Mouse (Mus musculus) kidney, postnatal 0 days (tissue): ENCODE measurements at regions not wholly inside any gene's neighbourhood (a gene's known extent, or its start where the extent isn't known, plus 50 kb on each side); places are given as distances from the start of the nearest gene placed in this dataset.

ENCODE experiments used
- ATAC-seq: fragments of 200-750 bp; cut with Nextera tagmentation; replicated peaks from 2 replicates; pipeline ENCODE4 v1.8.0; 2017; ENCODE audit warnings: low read depth, moderate number of reproducible peaks, moderate TSS enrichment, moderate library complexity; ENCODE audit not compliant: low FRiP score
- DNase-seq: peaks from one replicate; pipeline ENCODE4 v3.0.0-alpha.2; 2016; ENCODE audit warnings: low spot score
- H3K27ac ChIP-seq: fragments of 300-500 bp; sonication (generic); 2 replicates; pipeline ENCODE4 v1.5.1; 2014; ENCODE audit warnings: mild to moderate bottlenecking
- H3K27me3 ChIP-seq: fragments of 300-500 bp; sonication (generic); 2 replicates; pipeline ENCODE4 v1.6.1; 2014; ENCODE audit warnings: low read length, mixed read lengths; ENCODE audit not compliant: insufficient read depth
- H3K36me3 ChIP-seq: fragments of 300-500 bp; sonication (generic); 2 replicates; pipeline ENCODE4 v1.6.1; 2014; ENCODE audit warnings: low read length, mixed read lengths; ENCODE audit not compliant: insufficient read depth
- H3K4me1 ChIP-seq: fragments of 300-500 bp; sonication (generic); replicated peaks from 2 replicates; pipeline ENCODE4 v1.6.1; 2014; ENCODE audit warnings: antibody characterized with exemption, low read length, mixed read lengths; ENCODE audit not compliant: insufficient read depth
- H3K4me2 ChIP-seq: fragments of 300-500 bp; sonication (generic); 2 replicates; pipeline ENCODE4 v1.6.1; 2014; ENCODE audit warnings: mild to moderate bottlenecking, low read length, moderate library complexity, mixed read lengths
- H3K4me3 ChIP-seq: fragments of 300-500 bp; sonication (generic); replicated peaks from 2 replicates; pipeline ENCODE4 v1.5.1; 2014; ENCODE audit warnings: low read depth, low read length
- H3K9ac ChIP-seq: fragments of 300-500 bp; sonication (generic); 2 replicates; pipeline ENCODE4 v1.6.1; 2014; ENCODE audit warnings: low read depth, low read length
- H3K9me3 ChIP-seq: fragments of 300-500 bp; sonication (generic); replicated peaks from 2 replicates; pipeline ENCODE4 v1.6.1; 2016; ENCODE audit warnings: low read length, inconsistent platforms, mixed read lengths
- CTCF ChIP-seq: IDR thresholded peaks from 2 replicates; pipeline ENCODE4 v1.5.1; 2016; ENCODE audit warnings: antibody characterized with exemption, low read depth, mild to moderate bottlenecking, moderate library complexity
- WGBS: fragments of 180-500 bp; shearing (Covaris S2); extraction: QIAGEN DNeasy Blood & Tissue Kit; methylation state at CpG from one replicate; pipeline ENCODE4 v1.1.7; 2014; 5-methylcytosine and 5-hydroxymethylcytosine counted together

GRCm38 (mm10) chr12:9978494-9979112 lies 391.2 kb upstream of the Nt5c1b start:
- no peak overlapping the region for H3K4me3 ChIP-seq
- no peak overlapping the region for H3K4me2 ChIP-seq
- H3K9me3 ChIP-seq = no peaks in the 10 kb centered on the region
- no peaks in the 10 kb centered on the region for H3K27me3 ChIP-seq
- H3K27ac ChIP-seq = no peak overlapping the region
- H3K36me3 ChIP-seq = no peaks in the 10 kb centered on the region
- no peaks in the 10 kb centered on the region for H3K4me1 ChIP-seq
- 75% methylated on average over 3 of the region's 3 CpGs for WGBS
- ATAC-seq (no peak), DNase-seq (no peak)
- TF ChIP-seq CTCF = no peak
- no peak overlapping the region for H3K9ac ChIP-seq

DNA sequence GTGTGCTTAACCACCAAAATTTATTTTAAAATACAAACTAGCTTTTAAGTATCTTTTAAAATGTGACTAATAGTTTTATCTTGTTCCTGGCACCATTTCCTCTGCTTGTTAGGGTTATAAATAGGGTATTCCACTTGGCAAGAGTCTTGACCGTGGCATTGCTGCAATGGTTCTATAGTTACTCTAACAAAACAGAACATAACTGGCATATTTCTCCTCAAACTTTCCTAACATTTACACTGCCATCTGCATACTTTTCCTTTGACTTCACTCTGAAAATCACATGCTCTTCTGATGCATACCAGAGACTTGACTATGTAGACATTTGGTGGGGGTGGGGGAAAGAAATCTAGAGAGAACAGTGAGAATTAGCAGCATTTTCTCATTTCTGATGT lies 390.7 kb upstream of the Nt5c1b start:
- Histone ChIP-seq H3K9me3 (no peaks in the 10 kb centered on the region), H3K27me3 (no peaks in the 10 kb centered on the region), H3K4me3 (no peak overlapping the region), H3K4me2 (no peak overlapping the region), H3K27ac (no peak overlapping the region), H3K36me3 (no peaks in the 10 kb centered on the region), H3K4me1 (no peaks in the 10 kb centered on the region), H3K9ac (no peak overlapping the region)
- TF ChIP-seq CTCF = no peak
- 76% methylated on average over 1 of the region's 1 CpGs for WGBS
- ATAC-seq = no peak
- DNase-seq = no peak

- H3K9me3 ChIP-seq = no peaks in the 10 kb centered on the region
- DNase-seq (no peak), ATAC-seq (no peak)
- no peak overlapping the region for H3K9ac ChIP-seq
- no peak overlapping the region for H3K27ac ChIP-seq
- WGBS = 91% methylated on average over 1 of the region's 1 CpGs
- no peaks in the 10 kb centered on the region for H3K36me3 ChIP-seq
- no peak overlapping the region for H3K4me3 ChIP-seq
- no peak overlapping the region for H3K4me2 ChIP-seq
- no peak for TF ChIP-seq CTCF
- H3K27me3 ChIP-seq = no peaks in the 10 kb centered on the region
- no peaks in the 10 kb centered on the region for H3K4me1 ChIP-seq
Observed at GRCm38 (mm10) chr12:9991305-9991704, 378.5 kb upstream of the Nt5c1b start.

DNA sequence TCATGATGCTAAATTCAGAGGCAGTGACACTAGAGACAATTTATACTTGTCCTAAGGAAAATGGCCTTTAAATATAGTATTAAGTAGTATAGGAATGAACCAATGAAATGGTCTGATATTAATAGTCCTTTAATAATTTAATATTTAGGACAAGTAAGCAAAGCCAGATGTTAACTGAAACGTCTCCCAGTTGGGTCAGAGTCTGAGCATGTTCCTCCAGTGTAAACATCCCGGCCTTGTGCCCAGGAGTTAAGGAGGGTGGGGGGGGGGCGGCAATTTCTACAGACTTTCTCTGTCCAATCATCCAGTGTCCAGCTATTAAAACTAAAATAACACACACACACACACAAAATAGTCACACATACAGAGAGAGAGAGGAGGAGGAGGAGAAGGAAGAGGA lies 374.1 kb upstream of the Nt5c1b start:
- TF ChIP-seq CTCF = no peak
- Histone ChIP-seq H3K4me2 (no peak overlapping the region), H3K27me3 (no peaks in the 10 kb centered on the region), H3K9me3 (no peaks in the 10 kb centered on the region), H3K4me3 (no peak overlapping the region), H3K27ac (no peak overlapping the region), H3K36me3 (no peaks in the 10 kb centered on the region), H3K9ac (no peak overlapping the region), H3K4me1 (no peaks in the 10 kb centered on the region)
- no peak for ATAC-seq
- 45% methylated on average over 3 of the region's 3 CpGs for WGBS
- DNase-seq = peak; percentile 37

- H3K27me3 ChIP-seq = no peaks in the 10 kb centered on the region
- WGBS = 57% methylated on average over 5 of the region's 5 CpGs
- no peaks in the 10 kb centered on the region for H3K36me3 ChIP-seq
- ATAC-seq (no peak), DNase-seq (peak; percentile 53)
- H3K4me2 ChIP-seq = 0 out of 2 replicates have a peak overlapping the region, but pooled peaks have one; percentile 13
- no peak overlapping the region for H3K4me3 ChIP-seq
- no peak for TF ChIP-seq CTCF
- H3K4me1 ChIP-seq = no peaks in the 10 kb centered on the region
- no peaks in the 10 kb centered on the region for H3K9me3 ChIP-seq
- peak overlapping the region; percentile 31; the same call in 1 of the 2 replicates for H3K27ac ChIP-seq
- H3K9ac ChIP-seq = no peak overlapping the region
Observed at GRCm38 (mm10) chr12:9996455-9997189, 373.2 kb upstream of the Nt5c1b start.

DNA sequence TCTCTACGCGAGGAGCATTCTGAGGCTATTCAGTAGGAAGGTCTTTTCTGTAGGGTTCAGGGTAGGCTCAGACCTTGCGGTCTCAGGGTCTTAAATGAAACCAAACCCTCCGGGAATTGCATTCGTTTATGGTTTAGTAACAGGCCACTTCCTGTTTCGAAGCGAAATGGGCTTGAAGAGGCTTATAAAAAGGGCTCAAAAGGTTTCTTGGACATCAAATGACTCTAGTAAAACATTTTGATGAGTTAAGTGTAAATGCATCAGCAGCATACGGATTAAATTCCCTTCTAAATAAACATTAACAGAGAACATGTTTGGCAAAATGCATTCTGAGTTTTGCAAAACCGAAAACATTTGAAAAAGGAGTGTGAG lies 372.6 kb upstream of the Nt5c1b start:
- TF ChIP-seq CTCF = no peak
- no peaks in the 10 kb centered on the region for H3K27me3 ChIP-seq
- 23% methylated on average over 9 of the region's 9 CpGs for WGBS
- ATAC-seq (no peak), DNase-seq (peak; percentile 76)
- no peak overlapping the region for H3K9ac ChIP-seq
- H3K4me3 ChIP-seq = no peak overlapping the region
- no peaks in the 10 kb centered on the region for H3K36me3 ChIP-seq
- H3K27ac ChIP-seq = peak overlapping the region; percentile 31; the same call in 1 of the 2 replicates
- H3K9me3 ChIP-seq = no peaks in the 10 kb centered on the region
- no peaks in the 10 kb centered on the region for H3K4me1 ChIP-seq
- H3K4me2 ChIP-seq = peak overlapping the region; percentile 13; the same call in 1 of the 2 replicates
